Mouse (Mus musculus) adrenal gland, postnatal 10 days (tissue): ENCODE results near the gene Col4a3. TPM values are rescaled to one million over a fixed set of nuclear protein-coding genes. Genes with fewer than 3 reads are reported as not detected.

ENCODE experiments used
- DNase-seq: peaks from one replicate; pipeline ENCODE4 v3.0.0; 2021; ENCODE audit warnings: mixed read lengths
- total RNA-seq, 2 experiments: library from RNA; stranded (reverse); gene quantifications; 2 replicates each; pipeline ENCODE4 v1.2.3; 2021

The Col4a3 gene
- total RNA-seq, 2 experiments from 2014 or later: 2.0 to 2.1 TPM

- DNase-seq: no peak
Measured at GRCm38 (mm10) chr1:82771022-82771586, 184.4 kb downstream of the Col4a3 start, which contains the start of gene Gm47791. Gene Gm47791, minus strand, starts transcription at chr1:82771243.

Other genes with a start within 250 kb of the Col4a3 start
- gene Col4a4, start 72 bp upstream of the Col4a3 start, total RNA-seq: 1 to 10 TPM; 6.9 to 7.0 TPM
- gene Mff, start 138.0 kb downstream of the Col4a3 start, total RNA-seq: 100 to 1,000 TPM; 135 to 162 TPM
- gene Tm4sf20, start 181.5 kb downstream of the Col4a3 start, total RNA-seq: not detected
- gene Gm47791, start 184.3 kb downstream of the Col4a3 start, total RNA-seq: not detected